Mouse (Mus musculus) thymus, adult 2 months (tissue): ENCODE data around the gene Acss2. TPM values are rescaled to one million over a fixed set of nuclear protein-coding genes. Genes with fewer than 3 reads are reported as not detected.
A peak's percentile ranks its signal among the peaks of the same experiment; 100 is the strongest.

Experiments
- DNase-seq: peaks from one replicate; pipeline ENCODE4 v3.0.0; 2021
- H3K27ac ChIP-seq: fragments of 200-500 bp; 2 replicates; pipeline ENCODE4 v1.5.1; 2012; ENCODE audit warnings: low read length, control low read depth; ENCODE audit not compliant: control insufficient read depth, insufficient read depth
- H3K27me3 ChIP-seq: fragments of 200-500 bp; 2 replicates; pipeline ENCODE4 v1.6.1; 2012; ENCODE audit warnings: mild to moderate bottlenecking, low read length, moderate library complexity, mixed read lengths; ENCODE audit not compliant: control insufficient read depth, insufficient read depth
- H3K36me3 ChIP-seq: fragments of 200-500 bp; 2 replicates; pipeline ENCODE4 v1.6.1; 2012; ENCODE audit warnings: mild to moderate bottlenecking, low read length, moderate library complexity; ENCODE audit not compliant: control insufficient read depth, insufficient read depth
- H3K4me1 ChIP-seq: fragments of 200-500 bp; replicated peaks from 2 replicates; pipeline ENCODE4 v1.6.1; 2012; ENCODE audit warnings: low read length; ENCODE audit not compliant: control insufficient read depth, insufficient read depth
- H3K4me3 ChIP-seq: fragments of 200-500 bp; 2 replicates; pipeline ENCODE4 v1.5.1; 2012; ENCODE audit warnings: mild to moderate bottlenecking, low read length, control low read depth, moderate library complexity; ENCODE audit not compliant: control insufficient read depth, insufficient read depth
- CTCF ChIP-seq: fragments of 200-500 bp; IDR thresholded peaks from 2 replicates; pipeline ENCODE4 v1.5.1; 2012; ENCODE audit warnings: mild to moderate bottlenecking, control low read depth, low read length, moderate library complexity, borderline replicate concordance; ENCODE audit not compliant: control insufficient read depth, poor library complexity, insufficient read depth; ENCODE audit errors: extremely low read depth
- POLR2A ChIP-seq: fragments of 200-500 bp; IDR thresholded peaks from 2 replicates; pipeline ENCODE4 v1.6.1; 2012; ENCODE audit warnings: mild to moderate bottlenecking, low read length, control low read depth, moderate library complexity; ENCODE audit not compliant: control insufficient read depth, poor library complexity, insufficient read depth; ENCODE audit errors: extremely low read depth
- WGBS: fragments of 180-500 bp; shearing (Covaris S2); methylation state at CpG from one replicate; pipeline ENCODE4 v1.1.7; 2018; 5-methylcytosine and 5-hydroxymethylcytosine counted together
- polyA plus RNA-seq: library from polyadenylated mRNA; depleted of rRNA; stranded (reverse); fragments of >200 nt; gene quantifications from 2 replicates; pipeline ENCODE4 v1.2.3, GENCODE M21; 2012

Gene Acss2
- polyA plus RNA-seq, 1 experiment: 56.0 TPM

DNA sequence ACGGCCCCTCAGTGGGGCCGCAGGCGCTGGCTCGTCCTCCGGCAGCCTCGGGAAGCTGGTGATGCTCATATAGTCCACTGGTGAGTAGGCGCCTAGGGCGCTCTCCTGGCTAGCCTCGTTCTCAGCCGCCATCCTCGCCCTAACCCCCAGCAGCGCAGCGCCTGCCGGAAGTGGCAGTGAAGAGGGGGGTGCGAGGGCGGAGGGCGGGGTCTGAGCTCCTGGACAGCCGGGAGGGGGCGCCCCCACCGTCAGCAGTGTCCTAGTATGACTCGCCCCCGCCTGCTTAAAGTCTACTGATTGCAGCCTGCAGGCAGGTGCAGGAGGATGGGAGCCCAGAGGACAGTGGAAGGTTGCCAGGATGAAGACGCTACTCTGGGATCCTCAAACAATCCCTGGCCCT is 3.1 kb upstream of the Acss2 start:
- WGBS: 4% methylated on average over 22 of the region's 23 CpGs
- TF ChIP-seq POLR2A (peak; percentile 14; the same call in 1 of the 2 replicates), CTCF (peak; percentile 81; the same call in 1 of the 2 replicates)
- peak overlapping the region; percentile 38 for H3K4me3 ChIP-seq
- DNase-seq: peak; percentile 93
- H3K27me3 ChIP-seq: no peaks in the 10 kb centered on the region
- no peaks in the 10 kb centered on the region for H3K36me3 ChIP-seq
- no peak overlapping the region for H3K27ac ChIP-seq
- peaks cover 24% of the 10 kb centered on the region for H3K4me1 ChIP-seq

DNA sequence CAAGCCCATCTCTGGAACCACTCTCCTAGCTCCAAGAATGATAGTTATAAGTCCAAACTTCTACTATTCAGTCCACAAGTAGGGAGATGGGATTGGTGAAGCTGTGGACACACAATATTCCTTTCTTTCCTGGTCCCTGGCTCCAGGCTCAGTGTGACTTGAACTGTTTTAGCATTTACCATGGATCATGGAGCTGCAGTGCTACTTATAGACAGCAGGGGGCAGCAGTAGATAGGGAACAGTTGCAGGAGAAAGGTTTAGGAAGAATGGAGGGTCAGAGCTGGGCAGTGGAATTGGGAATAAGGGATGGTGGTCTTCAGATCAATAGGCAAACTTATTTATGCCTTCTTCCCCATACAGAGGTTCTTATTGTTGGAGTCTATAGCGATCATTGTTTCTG is 1.8 kb upstream of the Acss2 start:
- TF ChIP-seq POLR2A (no peak), CTCF (no peak)
- H3K4me1 ChIP-seq: peaks cover 24% of the 10 kb centered on the region
- no peaks in the 10 kb centered on the region for H3K36me3 ChIP-seq
- 27% methylated on average over 1 of the region's 1 CpGs for WGBS
- H3K27ac ChIP-seq: no peak overlapping the region
- H3K27me3 ChIP-seq: no peaks in the 10 kb centered on the region
- DNase-seq: peak; percentile 76
- no peak overlapping the region for H3K4me3 ChIP-seq

DNA sequence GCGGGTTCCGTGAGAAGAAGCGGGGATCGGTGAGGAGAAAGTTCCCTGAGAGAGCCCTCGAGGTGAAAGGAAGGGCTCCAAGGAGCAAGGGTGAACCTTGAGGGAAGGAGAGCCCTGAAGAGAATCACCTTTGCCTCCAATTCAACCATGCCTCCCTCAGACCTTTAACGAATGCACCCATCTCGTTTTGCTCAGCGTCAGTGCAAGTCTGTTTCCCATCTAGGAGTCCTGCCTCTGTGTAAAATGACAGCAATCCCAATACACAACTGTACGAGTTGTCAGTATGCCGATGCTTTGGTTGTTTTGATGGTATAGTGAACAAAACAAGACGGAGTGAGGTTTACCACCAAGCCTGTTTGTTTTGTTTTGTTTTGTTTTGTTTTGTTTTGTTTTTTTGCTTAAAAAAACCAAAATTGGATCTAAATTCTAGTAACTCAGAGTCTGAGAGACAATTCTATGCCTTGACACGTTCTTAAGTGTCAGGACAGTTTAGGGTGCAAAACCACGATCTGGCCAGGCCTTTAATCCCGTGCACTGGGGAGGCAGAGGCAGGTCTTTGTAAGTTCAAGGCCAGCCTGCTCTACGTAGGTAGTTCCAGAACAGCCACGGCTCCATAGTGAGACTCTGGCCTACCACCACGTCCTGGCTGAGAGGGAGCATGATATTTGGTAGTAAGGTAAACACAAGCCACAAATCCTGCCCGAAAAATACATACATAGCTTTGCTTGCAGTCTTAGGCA is 953 bp downstream of the Acss2 start:
- Histone ChIP-seq H3K27me3 (no peaks in the 10 kb centered on the region), H3K4me1 (peaks cover 21% of the 10 kb centered on the region), H3K27ac (peak overlapping the region; percentile 8; the same call in 1 of the 2 replicates), H3K4me3 (peak overlapping the region; percentile 84), H3K36me3 (no peaks in the 10 kb centered on the region)
- DNase-seq: no peak
- TF ChIP-seq POLR2A: no peak
- 31% methylated on average over 18 of the region's 18 CpGs for WGBS

DNA sequence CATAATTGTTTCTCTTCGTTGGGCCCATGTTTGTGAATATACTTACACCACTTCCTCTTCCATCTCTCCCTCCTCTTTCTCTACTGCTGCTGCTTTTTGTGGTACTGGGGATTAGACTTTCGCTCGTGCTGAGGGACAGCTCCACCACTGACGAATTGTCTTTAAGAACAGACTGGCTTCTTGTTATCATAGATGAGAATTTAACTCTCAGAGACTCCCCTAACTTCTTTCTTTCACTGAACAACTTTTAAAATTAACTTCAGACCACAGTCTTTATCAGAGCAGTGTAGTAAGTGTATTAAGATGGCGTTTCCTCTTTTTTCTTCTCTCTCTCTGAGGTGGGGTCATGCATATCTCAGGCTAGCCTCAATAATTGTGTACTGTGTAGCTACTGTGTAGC is 6.0 kb downstream of the Acss2 start:
- no peaks in the 10 kb centered on the region for H3K27me3 ChIP-seq
- H3K36me3 ChIP-seq: no peaks in the 10 kb centered on the region

DNA sequence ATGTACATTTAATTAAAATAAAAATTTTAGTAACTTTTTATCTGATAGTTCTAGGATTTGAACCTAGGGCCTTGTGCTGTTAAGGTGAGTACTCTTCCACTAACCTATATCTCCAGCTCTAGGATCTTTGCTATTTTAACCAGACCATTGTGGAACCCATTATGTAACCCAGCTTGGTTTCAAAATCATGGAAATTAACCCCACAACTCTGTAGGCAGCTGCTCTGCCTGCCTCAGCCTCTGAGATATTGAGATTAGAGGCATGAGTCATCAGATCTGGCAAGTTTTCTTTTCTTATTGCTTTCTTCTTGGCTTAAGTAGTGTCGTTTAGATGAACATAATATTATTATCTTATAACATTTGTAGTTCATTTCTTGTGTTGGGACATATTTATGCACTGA is 6.6 kb downstream of the Acss2 start:
- TF ChIP-seq CTCF (no peak), POLR2A (no peak)
- no peak overlapping the region for H3K27ac ChIP-seq
- H3K36me3 ChIP-seq: no peaks in the 10 kb centered on the region
- no peak overlapping the region for H3K4me3 ChIP-seq
- no peaks in the 10 kb centered on the region for H3K27me3 ChIP-seq
- no peak for DNase-seq
- WGBS: 74% methylated on average over 1 of the region's 1 CpGs
- H3K4me1 ChIP-seq: no peaks in the 10 kb centered on the region

More for the DNA sequence above, 6.0 kb downstream of the Acss2 start:
- Histone ChIP-seq H3K27ac (no peak overlapping the region), H3K4me3 (no peak overlapping the region), H3K4me1 (peaks cover 3% of the 10 kb centered on the region)
- DNase-seq: no peak
- TF ChIP-seq POLR2A (no peak), CTCF (no peak)
- WGBS: 26% methylated on average over 5 of the region's 5 CpGs

DNA sequence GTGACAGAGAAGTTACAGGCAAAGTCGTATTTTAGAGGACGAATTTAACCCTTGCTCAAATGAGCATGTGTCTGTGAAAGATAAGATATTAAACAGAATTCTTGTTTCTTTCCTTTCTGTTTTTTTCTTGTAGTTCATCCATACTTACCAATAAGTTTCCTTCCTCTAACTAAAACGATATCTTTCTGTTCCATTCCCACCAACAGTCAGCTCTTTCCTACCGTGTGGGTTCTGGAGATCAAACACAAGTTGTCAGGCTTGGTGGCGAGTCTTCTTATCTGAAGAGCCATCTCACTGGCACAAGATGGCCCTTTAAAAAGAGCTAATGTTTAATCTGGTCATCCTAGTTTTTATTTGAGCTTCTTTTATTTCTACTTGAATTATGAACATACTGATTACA is 9.6 kb downstream of the Acss2 start:
- WGBS: 44% methylated on average over 5 of the region's 5 CpGs
- Histone ChIP-seq H3K27ac (no peak overlapping the region), H3K4me1 (no peaks in the 10 kb centered on the region), H3K36me3 (no peaks in the 10 kb centered on the region), H3K4me3 (no peak overlapping the region), H3K27me3 (no peaks in the 10 kb centered on the region)
- TF ChIP-seq CTCF: no peak
- TF ChIP-seq POLR2A: no peak
- DNase-seq: no peak

DNA sequence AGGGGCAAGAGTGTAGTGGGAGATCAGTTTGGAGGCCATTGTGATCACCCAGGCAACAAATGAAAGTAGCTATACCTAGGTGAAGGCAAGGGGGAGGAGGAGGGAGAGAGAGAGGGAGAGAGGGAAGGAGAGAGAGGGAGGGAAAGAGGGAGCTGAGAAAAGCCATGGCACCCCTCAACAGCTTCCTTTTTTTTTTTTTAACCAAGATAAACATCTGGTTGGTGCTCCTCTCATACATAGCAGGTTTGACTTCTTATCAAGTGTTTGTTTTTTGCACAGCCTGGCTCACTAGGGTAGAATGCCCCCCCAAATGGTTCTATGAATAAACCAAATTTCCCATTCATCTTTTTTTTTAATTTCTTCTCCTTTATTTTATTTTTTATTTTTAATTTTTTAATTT is 18.5 kb downstream of the Acss2 start:
- no peaks in the 10 kb centered on the region for H3K27me3 ChIP-seq
- H3K4me1 ChIP-seq: no peaks in the 10 kb centered on the region
- no peaks in the 10 kb centered on the region for H3K36me3 ChIP-seq
- H3K4me3 ChIP-seq: no peak overlapping the region
- no peak for TF ChIP-seq POLR2A
- no peak for TF ChIP-seq CTCF
- no peak for DNase-seq
- H3K27ac ChIP-seq: no peak overlapping the region
